Mouse (Mus musculus) hindbrain, embryonic 15.5 days (tissue): ENCODE measurements around the gene Csad. TPM values are rescaled to one million over a fixed set of nuclear protein-coding genes. Genes with fewer than 3 reads are reported as not detected.
"Not testable (repeated sequence)": the region's sequence is repeated elsewhere in the genome, so short reads cannot be mapped to it uniquely, and the experiment has no call there.

Experiments
- ATAC-seq: fragments of 200-750 bp; cut with Nextera tagmentation; 2 replicates; pipeline ENCODE4 v1.8.0; 2017; ENCODE audit warnings: low read depth, moderate number of reproducible peaks, moderate TSS enrichment; ENCODE audit not compliant: low FRiP score
- H3K27ac ChIP-seq: fragments of 300-500 bp; sonication (generic); replicated peaks from 2 replicates; pipeline ENCODE4 v1.5.1; 2015; ENCODE audit warnings: mild to moderate bottlenecking, inconsistent platforms
- H3K27me3 ChIP-seq: fragments of 300-500 bp; sonication (generic); 2 replicates; pipeline ENCODE4 v1.6.1; 2015; ENCODE audit warnings: control low read depth, inconsistent platforms
- H3K36me3 ChIP-seq: fragments of 300-500 bp; sonication (generic); 2 replicates; pipeline ENCODE4 v1.6.1; 2015; ENCODE audit warnings: control low read depth, inconsistent platforms
- H3K4me1 ChIP-seq: fragments of 300-500 bp; sonication (generic); replicated peaks from 2 replicates; pipeline ENCODE4 v1.6.1; 2015; ENCODE audit warnings: control low read depth, inconsistent platforms
- H3K4me2 ChIP-seq: fragments of 300-500 bp; sonication (generic); 2 replicates; pipeline ENCODE4 v1.6.1; 2015; ENCODE audit warnings: moderate library complexity, mild to moderate bottlenecking, inconsistent platforms
- H3K4me3 ChIP-seq: fragments of 300-500 bp; sonication (generic); 2 replicates; pipeline ENCODE4 v1.5.1; 2015; ENCODE audit warnings: mild to moderate bottlenecking, inconsistent platforms
- H3K9ac ChIP-seq: fragments of 300-500 bp; sonication (generic); 2 replicates; pipeline ENCODE4 v1.6.1; 2015; ENCODE audit warnings: inconsistent platforms
- H3K9me3 ChIP-seq: fragments of 300-500 bp; sonication (generic); 2 replicates; pipeline ENCODE4 v1.6.1; 2016; ENCODE audit warnings: control low read depth, inconsistent platforms
- WGBS: fragments of 180-500 bp; shearing (Covaris S2); methylation state at CpG from one replicate; pipeline ENCODE4 v1.1.7; 2015; 5-methylcytosine and 5-hydroxymethylcytosine counted together
- polyA plus RNA-seq: library from polyadenylated mRNA; unstranded; fragments of >200 nt; fragmentation: Nextera tagmentation; extraction: Ambion mirVana; gene quantifications from 2 replicates; pipeline ENCODE4 v1.2.1, GENCODE M21; 2015

Gene Csad
- polyA plus RNA-seq, 1 experiment from 2014 or later: 40.1 TPM

- H3K4me2 ChIP-seq: no peak overlapping the region
- H3K9ac ChIP-seq: no peak overlapping the region
- H3K4me3 ChIP-seq: no peak overlapping the region
- H3K27me3 ChIP-seq: no peaks in the 10 kb centered on the region
- H3K36me3 ChIP-seq: no peaks in the 10 kb centered on the region
- no peak for ATAC-seq
- WGBS: 93% methylated on average over 3 of the region's 3 CpGs
- H3K4me1 ChIP-seq: no peaks in the 10 kb centered on the region
- no peak overlapping the region for H3K27ac ChIP-seq
- no peaks in the 10 kb centered on the region for H3K9me3 ChIP-seq
Observed at GRCm38 (mm10) chr15:102173581-102173980, 30.9 kb downstream of the Csad start.

- no peak overlapping the region for H3K4me3 ChIP-seq
- no peak overlapping the region for H3K4me2 ChIP-seq
- no peak for ATAC-seq
- WGBS: 63% methylated on average over 2 of the region's 2 CpGs
- H3K9ac ChIP-seq: no peak overlapping the region
- H3K4me1 ChIP-seq: no peaks in the 10 kb centered on the region
- H3K27me3 ChIP-seq: no peaks in the 10 kb centered on the region
- no peak overlapping the region for H3K27ac ChIP-seq
- H3K9me3 ChIP-seq: no peaks in the 10 kb centered on the region
- no peaks in the 10 kb centered on the region for H3K36me3 ChIP-seq
Observed at GRCm38 (mm10) chr15:102169064-102169463, 35.5 kb downstream of the Csad start.

GRCm38 (mm10) chr15:102167620-102168021, 36.9 kb downstream of the Csad start:
- H3K9ac ChIP-seq: no peak overlapping the region

GRCm38 (mm10) chr15:102165468-102166100, 38.9 kb downstream of the Csad start:
- H3K9ac ChIP-seq: no peak overlapping the region
- H3K9me3 ChIP-seq: no peaks in the 10 kb centered on the region
- H3K4me2 ChIP-seq: no peak overlapping the region
- no peaks in the 10 kb centered on the region for H3K4me1 ChIP-seq
- H3K36me3 ChIP-seq: no peaks in the 10 kb centered on the region
- no peak overlapping the region for H3K4me3 ChIP-seq
- ATAC-seq: no peak
- H3K27me3 ChIP-seq: no peaks in the 10 kb centered on the region
- 57% methylated on average over 6 of the region's 6 CpGs for WGBS
- H3K27ac ChIP-seq: no peak overlapping the region

More at GRCm38 (mm10) chr15:102167620-102168021, 36.9 kb downstream of the Csad start:
- ATAC-seq: no peak
- no peak overlapping the region for H3K4me3 ChIP-seq
- H3K4me1 ChIP-seq: no peaks in the 10 kb centered on the region
- H3K9me3 ChIP-seq: no peaks in the 10 kb centered on the region
- no peaks in the 10 kb centered on the region for H3K27me3 ChIP-seq
- no peak overlapping the region for H3K27ac ChIP-seq
- no peak overlapping the region for H3K4me2 ChIP-seq
- no peaks in the 10 kb centered on the region for H3K36me3 ChIP-seq
- 61% methylated on average over 6 of the region's 6 CpGs for WGBS

- Histone ChIP-seq H3K9me3 (no peaks in the 10 kb centered on the region), H3K4me3 (no peak overlapping the region), H3K36me3 (no peaks in the 10 kb centered on the region), H3K9ac (no peak overlapping the region), H3K27me3 (no peaks in the 10 kb centered on the region), H3K4me2 (no peak overlapping the region), H3K4me1 (no peaks in the 10 kb centered on the region), H3K27ac (no peak overlapping the region)
- no peak for ATAC-seq
- WGBS: 62% methylated on average over 3 of the region's 3 CpGs
Observed at GRCm38 (mm10) chr15:102163900-102164693, 40.4 kb downstream of the Csad start.

GRCm38 (mm10) chr15:102160415-102161060, 44.0 kb downstream of the Csad start:
- Histone ChIP-seq H3K9me3 (no peaks in the 10 kb centered on the region), H3K27ac (no peak overlapping the region), H3K36me3 (no peaks in the 10 kb centered on the region), H3K27me3 (no peaks in the 10 kb centered on the region), H3K9ac (no peak overlapping the region), H3K4me2 (no peak overlapping the region), H3K4me3 (no peak overlapping the region), H3K4me1 (peaks cover 7% of the 10 kb centered on the region; the same call in 1 of the 2 replicates)
- no peak for ATAC-seq
- WGBS: 65% methylated on average over 27 of the region's 27 CpGs

GRCm38 (mm10) chr15:102156836-102157235, 47.7 kb downstream of the Csad start:
- peaks cover 10% of the 10 kb centered on the region; the same call in 1 of the 2 replicates for H3K4me1 ChIP-seq
- no peaks in the 10 kb centered on the region for H3K36me3 ChIP-seq
- H3K4me2 ChIP-seq: peak overlapping the region; percentile 34; the same call in 1 of the 2 replicates
- H3K4me3 ChIP-seq: no peak overlapping the region
- no peaks in the 10 kb centered on the region for H3K9me3 ChIP-seq
- ATAC-seq: no peak
- no peaks in the 10 kb centered on the region for H3K27me3 ChIP-seq
- no peak overlapping the region for H3K27ac ChIP-seq
- 24% methylated on average over 20 of the region's 20 CpGs for WGBS
- no peak overlapping the region for H3K9ac ChIP-seq

- H3K4me2 ChIP-seq, H3K27me3 ChIP-seq, H3K9me3 ChIP-seq, H3K27ac ChIP-seq, H3K36me3 ChIP-seq, H3K9ac ChIP-seq, ATAC-seq, H3K4me3 ChIP-seq: not testable (repeated sequence)
- H3K4me1 ChIP-seq: peaks cover 10% of the 10 kb centered on the region; the same call in 1 of the 2 replicates
- WGBS: 91% methylated on average over 6 of the region's 6 CpGs
Observed at GRCm38 (mm10) chr15:102155006-102155405, 49.5 kb downstream of the Csad start.

GRCm38 (mm10) chr15:102152646-102153045, 51.9 kb downstream of the Csad start:
- 29% methylated on average over 4 of the region's 4 CpGs for WGBS
- H3K9me3 ChIP-seq: no peaks in the 10 kb centered on the region
- no peak for ATAC-seq
- no peak overlapping the region for H3K4me3 ChIP-seq
- no peak overlapping the region for H3K4me2 ChIP-seq
- no peak overlapping the region for H3K27ac ChIP-seq
- no peaks in the 10 kb centered on the region for H3K27me3 ChIP-seq
- H3K9ac ChIP-seq: no peak overlapping the region
- no peaks in the 10 kb centered on the region for H3K36me3 ChIP-seq
- H3K4me1 ChIP-seq: peaks cover 10% of the 10 kb centered on the region; the same call in 1 of the 2 replicates

GRCm38 (mm10) chr15:102150301-102151135, 54.0 kb downstream of the Csad start, which contains the start of gene Soat2:
Gene Soat2, plus strand, starts transcription at chr15:102150526.
- H3K27ac ChIP-seq: no peak within 1 kb of the TSS
- no peak within 1 kb of the TSS for H3K4me3 ChIP-seq
- H3K9ac ChIP-seq: no peak within 1 kb of the TSS
- ATAC-seq: no peak
- WGBS: 66% methylated on average over 20 of the region's 20 CpGs
- no peaks in the 10 kb centered on the region for H3K36me3 ChIP-seq
- no peak within 1 kb of the TSS for H3K4me2 ChIP-seq
- H3K4me1 ChIP-seq: peaks cover 3% of the 10 kb centered on the region; the same call in 1 of the 2 replicates
- no peaks in the 10 kb centered on the region for H3K9me3 ChIP-seq
- H3K27me3 ChIP-seq: peaks cover 7% of the 10 kb centered on the region

GRCm38 (mm10) chr15:102149561-102149960, 55.0 kb downstream of the Csad start:
- Histone ChIP-seq H3K4me1 (peaks cover 3% of the 10 kb centered on the region; the same call in 1 of the 2 replicates), H3K9ac (no peak overlapping the region), H3K4me3 (no peak overlapping the region), H3K27ac (no peak overlapping the region), H3K4me2 (no peak overlapping the region), H3K9me3 (no peaks in the 10 kb centered on the region), H3K36me3 (no peaks in the 10 kb centered on the region), H3K27me3 (peaks cover 16% of the 10 kb centered on the region)
- no peak for ATAC-seq
- WGBS: 77% methylated on average over 4 of the region's 4 CpGs
